Mouse (Mus musculus) liver, embryonic 14.5 days (tissue): ENCODE measurements at regions not wholly inside any gene's neighbourhood (a gene's known extent, or its start where the extent isn't known, plus 50 kb on each side); places are given as distances from the start of the nearest gene placed in this dataset.

Experiments
- ATAC-seq: fragments of 200-750 bp; cut with Nextera tagmentation; 2 replicates; pipeline ENCODE4 v1.8.0; 2017; ENCODE audit warnings: moderate number of reproducible peaks, mild to moderate bottlenecking, moderate library complexity; ENCODE audit not compliant: insufficient read depth
- DNase-seq, 3 experiments: peaks; one replicate each; pipeline ENCODE4 v3.0.0-alpha.2; 2012 to 2013; ENCODE audit warnings: low read depth in 3 of 3, low spot score in 3 of 3
- H3K27ac ChIP-seq: fragments of 300-500 bp; sonication (generic); 2 replicates; pipeline ENCODE4 v1.5.1; 2014; ENCODE audit warnings: moderate library complexity, mild to moderate bottlenecking, control low read depth, inconsistent platforms
- H3K27me3 ChIP-seq: fragments of 300-500 bp; sonication (generic); 2 replicates; pipeline ENCODE4 v1.6.1; 2014; ENCODE audit warnings: mild to moderate bottlenecking, low read length, moderate library complexity; ENCODE audit not compliant: control insufficient read depth, insufficient read depth
- H3K36me3 ChIP-seq: fragments of 300-500 bp; sonication (generic); replicated peaks from 2 replicates; pipeline ENCODE4 v1.6.1; 2014; ENCODE audit warnings: low read depth; ENCODE audit not compliant: control insufficient read depth, insufficient read depth
- H3K4me1 ChIP-seq, 2 experiments: fragments of 200-500 bp in 1 of 2; fragments of 300-500 bp in 1 of 2; sonication (generic) in 1 of 2; replicated peaks; 2 replicates each; pipeline ENCODE4 v1.6.1; 2012 to 2014; ENCODE audit warnings: antibody characterized with exemption in 1 of 2, inconsistent platforms in 1 of 2, low read length in 1 of 2; ENCODE audit not compliant: control insufficient read depth in 2 of 2, insufficient read depth in 2 of 2
- H3K4me2 ChIP-seq: fragments of 300-500 bp; sonication (generic); 2 replicates; pipeline ENCODE4 v1.6.1; 2014; ENCODE audit warnings: low read depth, mild to moderate bottlenecking, control low read depth, moderate library complexity
- H3K4me3 ChIP-seq, 2 experiments: fragments of 200-500 bp in 1 of 2; fragments of 300-500 bp in 1 of 2; sonication (generic) in 1 of 2; 2 replicates each; pipeline ENCODE4 v1.5.1; 2012 to 2014; ENCODE audit warnings: low read depth in 2 of 2, low read length in 2 of 2, mild to moderate bottlenecking in 2 of 2, control low read depth in 1 of 2, inconsistent platforms in 1 of 2, moderate library complexity in 1 of 2; ENCODE audit not compliant: insufficient read depth in 1 of 2
- H3K9ac ChIP-seq: fragments of 300-500 bp; sonication (generic); replicated peaks from 2 replicates; pipeline ENCODE4 v1.6.1; 2014; ENCODE audit warnings: mild to moderate bottlenecking, control low read depth, moderate library complexity
- H3K9me3 ChIP-seq: fragments of 300-500 bp; sonication (generic); 2 replicates; pipeline ENCODE4 v1.6.1; 2016; ENCODE audit warnings: low read length, mixed read lengths; ENCODE audit not compliant: control insufficient read depth
- CTCF ChIP-seq: IDR thresholded peaks from 2 replicates; pipeline ENCODE4 v1.5.1; 2016; ENCODE audit warnings: antibody characterized with exemption, low read depth, control low read depth
- EP300 ChIP-seq: IDR thresholded peaks from 2 replicates; pipeline ENCODE4 v1.6.1; 2016; ENCODE audit warnings: antibody characterized with exemption, low read depth
- whole genome bisulfite sequencing: fragments of 180-500 bp; shearing (Covaris S2); extraction: QIAGEN DNeasy Blood & Tissue Kit; methylation state at CpG from one replicate; pipeline ENCODE4 v1.1.7; 2014; ENCODE audit not compliant: insufficient replicate concordance; 5-methylcytosine and 5-hydroxymethylcytosine counted together

- TF ChIP-seq CTCF = no peak
- TF ChIP-seq EP300 = no peak
- WGBS = 59% methylated on average over 3 of the region's 3 CpGs
- Histone ChIP-seq H3K9ac (no peak overlapping the region), H3K9me3 (no peaks in the 10 kb centered on the region), H3K4me2 (no peak overlapping the region), H3K36me3 (no peaks in the 10 kb centered on the region), H3K27me3 (no peaks in the 10 kb centered on the region), H3K4me1 (no peaks in the 10 kb centered on the region), H3K27ac (no peak overlapping the region), H3K4me3 (no peak overlapping the region)
- ATAC-seq = no peak
- no peak for DNase-seq
Measured at GRCm38 (mm10) chr3:56964156-56964555, 337.6 kb downstream of the Tm4sf1 start.

GRCm38 (mm10) chr3:56963251-56963650 lies 338.5 kb downstream of the Tm4sf1 start:
- H3K4me2 ChIP-seq = no peak overlapping the region
- H3K4me1 ChIP-seq = no peaks in the 10 kb centered on the region
- H3K27ac ChIP-seq = no peak overlapping the region
- TF ChIP-seq EP300 (no peak), CTCF (no peak)
- H3K27me3 ChIP-seq = no peaks in the 10 kb centered on the region
- no peak overlapping the region for H3K4me3 ChIP-seq
- no peaks in the 10 kb centered on the region for H3K36me3 ChIP-seq
- DNase-seq (no peak), ATAC-seq (no peak)
- no peak overlapping the region for H3K9ac ChIP-seq
- no peaks in the 10 kb centered on the region for H3K9me3 ChIP-seq
- WGBS = 42% methylated on average over 3 of the region's 3 CpGs

- ATAC-seq = no peak
- no peak for DNase-seq
- Histone ChIP-seq H3K27me3 (no peaks in the 10 kb centered on the region), H3K4me1 (no peaks in the 10 kb centered on the region), H3K36me3 (no peaks in the 10 kb centered on the region), H3K4me2 (no peak overlapping the region), H3K4me3 (no peak overlapping the region), H3K9me3 (no peaks in the 10 kb centered on the region), H3K9ac (no peak overlapping the region), H3K27ac (no peak overlapping the region)
- TF ChIP-seq CTCF (no peak), EP300 (no peak)
- 40% methylated on average over 3 of the region's 3 CpGs for WGBS
Measured at GRCm38 (mm10) chr3:56962248-56963013, 339.4 kb downstream of the Tm4sf1 start.

DNA sequence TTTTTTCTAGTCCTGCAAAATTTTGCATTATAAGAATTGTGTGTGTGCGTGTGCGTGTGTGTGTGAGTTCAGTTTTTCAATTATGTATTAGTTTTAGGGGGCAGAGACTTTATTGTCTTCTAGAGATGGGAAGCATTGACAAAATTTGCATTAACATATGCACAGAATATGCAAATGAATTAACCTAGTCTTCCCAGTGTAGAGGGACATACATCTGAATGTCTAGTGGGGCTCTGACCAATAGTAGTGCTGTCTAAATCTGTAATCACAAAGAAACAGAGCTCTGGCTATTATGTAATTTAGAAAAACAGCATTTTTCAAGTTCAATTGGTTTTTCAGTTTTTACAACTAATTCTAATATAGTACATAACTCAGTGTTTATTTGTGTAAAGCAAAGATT lies 344.8 kb downstream of the Tm4sf1 start:
- ATAC-seq = no peak
- 73% methylated on average over 2 of the region's 2 CpGs for WGBS
- no peak overlapping the region for H3K4me3 ChIP-seq

DNA sequence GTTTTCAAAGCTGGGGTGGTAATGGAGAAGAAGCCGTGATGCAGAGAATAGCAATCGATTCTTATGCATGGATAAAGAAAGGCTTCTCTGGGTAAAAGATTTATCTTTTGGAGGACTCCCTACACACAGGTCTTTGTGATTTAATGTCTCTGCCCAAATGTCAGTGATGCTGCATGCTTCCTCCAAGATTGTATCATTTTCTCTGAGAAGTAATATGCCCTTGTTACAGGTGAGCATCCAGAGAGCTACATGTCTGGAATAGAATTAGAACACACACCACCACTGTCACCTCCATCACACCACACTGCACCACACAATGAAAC lies 346.0 kb downstream of the Tm4sf1 start:
- no peak overlapping the region for H3K4me3 ChIP-seq
- 79% methylated on average over 2 of the region's 2 CpGs for WGBS
- no peak for TF ChIP-seq CTCF
- TF ChIP-seq EP300 = no peak
- H3K27ac ChIP-seq = no peak overlapping the region
- H3K36me3 ChIP-seq = no peaks in the 10 kb centered on the region
- H3K4me2 ChIP-seq = no peak overlapping the region
- H3K4me1 ChIP-seq = no peaks in the 10 kb centered on the region
- no peak for ATAC-seq
- no peak overlapping the region for H3K9ac ChIP-seq
- H3K9me3 ChIP-seq = no peaks in the 10 kb centered on the region
- no peaks in the 10 kb centered on the region for H3K27me3 ChIP-seq
- no peak for DNase-seq

More for the DNA sequence above, 344.8 kb downstream of the Tm4sf1 start:
- no peak overlapping the region for H3K4me2 ChIP-seq
- no peaks in the 10 kb centered on the region for H3K4me1 ChIP-seq
- H3K27ac ChIP-seq = no peak overlapping the region
- no peaks in the 10 kb centered on the region for H3K36me3 ChIP-seq
- DNase-seq = no peak
- no peak for TF ChIP-seq EP300
- no peak for TF ChIP-seq CTCF
- no peaks in the 10 kb centered on the region for H3K9me3 ChIP-seq
- no peak overlapping the region for H3K9ac ChIP-seq
- H3K27me3 ChIP-seq = no peaks in the 10 kb centered on the region
